Mouse (Mus musculus): ENCODE results near the gene Tmem165. TPM values are rescaled to one million over a fixed set of nuclear protein-coding genes. Genes with fewer than 3 reads are reported as not detected.

Gene Tmem165
- polyA plus RNA-seq (2015; fragmentation: Nextera tagmentation; extraction: Ambion mirVana): 47.0 and 48.9 TPM in 2 replicates

GRCm38 (mm10) chr5:76183750-76184261 is at the start of gene Tmem165:
Gene Tmem165, plus strand, starts transcription at chr5:76183880.
- 1% methylated on average over 25 of the region's 62 CpGs for WGBS
- Histone ChIP-seq H3K4me2 (peak within 1 kb of the TSS; percentile 78), H3K4me3 (peak within 1 kb of the TSS; percentile 99), H3K27ac (replicated peaks) (peak within 1 kb of the TSS; percentile 96), H3K27me3 (no peaks in the 10 kb centered on the region), H3K4me1 (replicated peaks) (peaks cover 28% of the 10 kb centered on the region), H3K9me3 (no peaks in the 10 kb centered on the region), H3K36me3 (no peaks in the 10 kb centered on the region), H3K9ac (peak within 1 kb of the TSS; percentile 86)
- peak; percentile 98 for ATAC-seq (ENCODE audit: low FRiP score, low read depth)

- H3K4me3 ChIP-seq: no peak overlapping the region
- no peak overlapping the region for H3K9ac ChIP-seq
- 85% methylated on average over 1 of the region's 1 CpGs for WGBS
- no peaks in the 10 kb centered on the region for H3K27me3 ChIP-seq
- H3K4me2 ChIP-seq: no peak overlapping the region
- H3K4me1 ChIP-seq (replicated peaks): peaks cover 11% of the 10 kb centered on the region
- H3K36me3 ChIP-seq: no peaks in the 10 kb centered on the region
- no peak for ATAC-seq (ENCODE audit: low FRiP score, low read depth)
- H3K27ac ChIP-seq (replicated peaks): no peak overlapping the region
- no peaks in the 10 kb centered on the region for H3K9me3 ChIP-seq
These were observed 48.0 kb upstream of the Tmem165 start for GRCm38 (mm10) chr5:76135644-76136043.

GRCm38 (mm10) chr5:76136271-76136670 is 47.4 kb upstream of the Tmem165 start:
- Histone ChIP-seq H3K27me3 (no peaks in the 10 kb centered on the region), H3K27ac (replicated peaks) (no peak overlapping the region), H3K4me1 (replicated peaks) (peaks cover 16% of the 10 kb centered on the region), H3K4me2 (no peak overlapping the region), H3K9ac (no peak overlapping the region), H3K4me3 (no peak overlapping the region), H3K9me3 (no peaks in the 10 kb centered on the region), H3K36me3 (no peaks in the 10 kb centered on the region)
- 87% methylated on average over 3 of the region's 3 CpGs for WGBS
- ATAC-seq (ENCODE audit: low FRiP score, low read depth): no peak

GRCm38 (mm10) chr5:76137586-76137985 is 46.1 kb upstream of the Tmem165 start:
- WGBS: 100% methylated on average over 1 of the region's 1 CpGs
- no peak overlapping the region for H3K4me2 ChIP-seq
- ATAC-seq (ENCODE audit: low FRiP score, low read depth): no peak

GRCm38 (mm10) chr5:76138071-76138470 is 45.6 kb upstream of the Tmem165 start:
- 57% methylated on average over 1 of the region's 1 CpGs for WGBS
- no peaks in the 10 kb centered on the region for H3K9me3 ChIP-seq
- H3K27ac ChIP-seq (replicated peaks): no peak overlapping the region
- H3K4me2 ChIP-seq: no peak overlapping the region
- no peak for ATAC-seq (ENCODE audit: low FRiP score, low read depth)
- H3K4me3 ChIP-seq: no peak overlapping the region
- no peak overlapping the region for H3K9ac ChIP-seq
- H3K36me3 ChIP-seq: no peaks in the 10 kb centered on the region
- no peaks in the 10 kb centered on the region for H3K27me3 ChIP-seq
- peaks cover 20% of the 10 kb centered on the region for H3K4me1 ChIP-seq (replicated peaks)

More at GRCm38 (mm10) chr5:76137586-76137985, 46.1 kb upstream of the Tmem165 start:
- H3K27me3 ChIP-seq: no peaks in the 10 kb centered on the region
- H3K4me3 ChIP-seq: no peak overlapping the region
- H3K36me3 ChIP-seq: no peaks in the 10 kb centered on the region
- no peak overlapping the region for H3K9ac ChIP-seq
- peaks cover 20% of the 10 kb centered on the region for H3K4me1 ChIP-seq (replicated peaks)
- H3K27ac ChIP-seq (replicated peaks): no peak overlapping the region
- H3K9me3 ChIP-seq: no peaks in the 10 kb centered on the region

GRCm38 (mm10) chr5:76138512-76138911 is 45.2 kb upstream of the Tmem165 start:
- H3K9ac ChIP-seq: no peak overlapping the region
- no peaks in the 10 kb centered on the region for H3K27me3 ChIP-seq
- 16% methylated on average over 10 of the region's 10 CpGs for WGBS
- no peak overlapping the region for H3K4me3 ChIP-seq
- H3K4me2 ChIP-seq: no peak overlapping the region
- H3K4me1 ChIP-seq (replicated peaks): peaks cover 20% of the 10 kb centered on the region
- no peak overlapping the region for H3K27ac ChIP-seq (replicated peaks)
- no peaks in the 10 kb centered on the region for H3K9me3 ChIP-seq
- H3K36me3 ChIP-seq: no peaks in the 10 kb centered on the region
- no peak for ATAC-seq (ENCODE audit: low FRiP score, low read depth)

GRCm38 (mm10) chr5:76139171-76139671 is 44.5 kb upstream of the Tmem165 start:
- H3K9me3 ChIP-seq: no peaks in the 10 kb centered on the region
- H3K27me3 ChIP-seq: no peaks in the 10 kb centered on the region
- H3K4me1 ChIP-seq (replicated peaks): peaks cover 20% of the 10 kb centered on the region
- no peaks in the 10 kb centered on the region for H3K36me3 ChIP-seq
- H3K27ac ChIP-seq (replicated peaks): no peak overlapping the region
- peak overlapping the region; percentile 92; the same call in 1 of the 2 replicates for H3K4me2 ChIP-seq
- peak overlapping the region; percentile 78; the same call in 1 of the 2 replicates for H3K4me3 ChIP-seq
- H3K9ac ChIP-seq: no peak overlapping the region
- ATAC-seq (ENCODE audit: low FRiP score, low read depth): no peak
- 37% methylated on average over 7 of the region's 7 CpGs for WGBS

GRCm38 (mm10) chr5:76139808-76140729 is 43.6 kb upstream of the Tmem165 start, which contains the start of gene Srd5a3:
Gene Srd5a3, plus strand, starts transcription at chr5:76140271.
- Histone ChIP-seq H3K27ac (replicated peaks) (peak within 1 kb of the TSS; percentile 94), H3K4me1 (replicated peaks) (peaks cover 20% of the 10 kb centered on the region), H3K4me2 (peak within 1 kb of the TSS; percentile 92), H3K9me3 (no peaks in the 10 kb centered on the region), H3K9ac (peak within 1 kb of the TSS; percentile 88), H3K4me3 (peak within 1 kb of the TSS; percentile 78), H3K27me3 (no peaks in the 10 kb centered on the region), H3K36me3 (no peaks in the 10 kb centered on the region)
- ATAC-seq (ENCODE audit: low FRiP score, low read depth): peak; percentile 96
- WGBS: 2% methylated on average over 55 of the region's 69 CpGs

GRCm38 (mm10) chr5:76140730-76141066 is 43.0 kb upstream of the Tmem165 start:
- Histone ChIP-seq H3K36me3 (no peaks in the 10 kb centered on the region), H3K9ac (peak overlapping the region; percentile 88), H3K27me3 (no peaks in the 10 kb centered on the region), H3K27ac (replicated peaks) (peak overlapping the region; percentile 94), H3K4me2 (peak overlapping the region; percentile 92), H3K4me1 (replicated peaks) (peaks cover 20% of the 10 kb centered on the region), H3K4me3 (peak overlapping the region; percentile 78), H3K9me3 (no peaks in the 10 kb centered on the region)
- ATAC-seq (ENCODE audit: low FRiP score, low read depth): peak; percentile 60; the same call in 1 of the 2 replicates
- 9% methylated on average over 9 of the region's 9 CpGs for whole genome bisulfite sequencing

- Histone ChIP-seq H3K27ac (replicated peaks) (no peak overlapping the region), H3K4me2 (no peak overlapping the region), H3K36me3 (no peaks in the 10 kb centered on the region), H3K9me3 (no peaks in the 10 kb centered on the region), H3K4me1 (replicated peaks) (peaks cover 20% of the 10 kb centered on the region), H3K4me3 (no peak overlapping the region), H3K27me3 (no peaks in the 10 kb centered on the region), H3K9ac (no peak overlapping the region)
- ATAC-seq (ENCODE audit: low FRiP score, low read depth): no peak
- whole genome bisulfite sequencing: 91% methylated on average over 4 of the region's 4 CpGs
These were observed 40.3 kb upstream of the Tmem165 start for GRCm38 (mm10) chr5:76143356-76143755.

- ATAC-seq (ENCODE audit: low FRiP score, low read depth): no peak
- 90% methylated on average over 1 of the region's 1 CpGs for WGBS
- Histone ChIP-seq H3K9ac (no peak overlapping the region), H3K9me3 (no peaks in the 10 kb centered on the region), H3K27ac (replicated peaks) (no peak overlapping the region), H3K27me3 (no peaks in the 10 kb centered on the region), H3K4me2 (no peak overlapping the region), H3K4me1 (replicated peaks) (peaks cover 3% of the 10 kb centered on the region), H3K36me3 (peaks cover 13% of the 10 kb centered on the region; the same call in 1 of the 2 replicates), H3K4me3 (no peak overlapping the region)
These were observed 37.3 kb upstream of the Tmem165 start for GRCm38 (mm10) chr5:76146401-76146800.

- H3K27me3 ChIP-seq: no peaks in the 10 kb centered on the region
- 91% methylated on average over 6 of the region's 6 CpGs for WGBS
- no peak for ATAC-seq (ENCODE audit: low FRiP score, low read depth)
These were observed 34.2 kb upstream of the Tmem165 start for GRCm38 (mm10) chr5:76149436-76149835.

More at GRCm38 (mm10) chr5:76149436-76149835, 34.2 kb upstream of the Tmem165 start:
- H3K4me3 ChIP-seq: no peak overlapping the region
- peaks cover 13% of the 10 kb centered on the region; the same call in 1 of the 2 replicates for H3K36me3 ChIP-seq
- H3K9me3 ChIP-seq: no peaks in the 10 kb centered on the region
- H3K9ac ChIP-seq: no peak overlapping the region
- no peaks in the 10 kb centered on the region for H3K4me1 ChIP-seq (replicated peaks)
- no peak overlapping the region for H3K4me2 ChIP-seq
- H3K27ac ChIP-seq (replicated peaks): no peak overlapping the region

Data from hindbrain, embryonic 15.5 days (tissue).